Mouse (Mus musculus): ENCODE measurements around the gene Bbc3. TPM values are rescaled to one million over a fixed set of nuclear protein-coding genes. Genes with fewer than 3 reads are reported as not detected.

Gene Bbc3
- polyA plus RNA-seq, 1 experiment from 2014 or later, result 17.3 TPM

DNA sequence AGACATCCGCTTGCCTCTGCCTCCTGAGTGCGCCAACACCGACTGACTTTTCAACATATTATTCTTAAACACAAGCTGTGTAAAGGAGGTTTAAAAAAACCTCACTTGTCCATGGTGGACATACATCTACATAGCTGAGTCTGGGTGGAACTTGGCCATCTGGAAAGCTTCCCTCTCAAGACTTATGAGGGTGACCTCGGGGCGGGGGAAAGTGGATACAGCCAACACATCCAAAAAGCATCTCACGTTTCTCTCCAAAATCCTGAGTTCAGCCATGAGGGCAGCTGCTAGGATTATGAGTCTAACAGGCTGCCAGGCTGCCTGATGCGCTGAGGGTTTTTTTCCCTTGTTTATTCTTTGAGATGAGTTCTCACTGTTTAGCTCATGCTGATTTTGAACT, 16.5 kb downstream of the Bbc3 start:
- 95% methylated on average over 7 of the region's 7 CpGs for WGBS
- H3K36me3 ChIP-seq, result peaks cover 37% of the 10 kb centered on the region
- peaks cover 4% of the 10 kb centered on the region; the same call in 1 of the 2 replicates for H3K4me1 ChIP-seq

DNA sequence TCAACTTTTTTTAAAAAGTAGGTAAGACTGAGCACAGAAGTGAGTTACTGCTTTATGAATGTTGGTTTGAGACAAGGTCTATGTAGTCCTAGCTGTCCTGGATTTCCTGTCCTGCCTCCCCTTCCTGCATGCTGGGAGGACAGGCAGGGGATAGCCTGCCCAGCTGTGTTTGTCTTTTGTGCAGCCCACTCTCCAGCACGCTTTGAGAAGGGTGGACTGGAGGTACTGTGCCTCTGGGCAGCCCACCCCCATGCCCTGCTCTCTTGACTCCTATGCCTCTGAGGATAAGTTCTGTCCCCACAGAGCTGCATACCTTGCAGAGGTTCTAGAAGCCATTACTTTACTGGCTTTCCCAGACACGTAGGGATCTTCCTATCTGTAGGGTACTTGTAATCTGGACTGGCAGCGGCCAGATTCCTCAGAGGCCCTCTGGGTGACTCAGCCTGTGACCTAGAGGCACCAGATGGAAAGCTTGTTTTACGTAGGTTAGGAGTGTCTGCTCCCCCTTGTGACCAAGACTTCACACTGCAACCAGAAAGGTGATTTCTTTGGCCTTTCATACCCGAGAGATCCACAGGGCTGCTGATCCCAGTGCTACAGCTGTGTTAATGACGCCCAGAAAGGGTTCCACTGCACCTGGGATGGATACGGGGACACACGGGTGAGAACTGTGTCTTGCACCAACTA, 17.9 kb downstream of the Bbc3 start:
- ATAC-seq (ENCODE audit: low FRiP score, low read depth), result peak; percentile 75
- H3K4me1 ChIP-seq, result peaks cover 4% of the 10 kb centered on the region; the same call in 1 of the 2 replicates
- WGBS, result 31% methylated on average over 8 of the region's 8 CpGs
- peak overlapping the region; percentile 56; the same call in 1 of the 2 replicates for H3K27ac ChIP-seq (replicated peaks)
- peaks cover 50% of the 10 kb centered on the region for H3K36me3 ChIP-seq
- no peaks in the 10 kb centered on the region for H3K9me3 ChIP-seq
- H3K27me3 ChIP-seq, result no peaks in the 10 kb centered on the region
- H3K9ac ChIP-seq (replicated peaks), result no peak overlapping the region
- no peak overlapping the region for H3K4me2 ChIP-seq (replicated peaks)
- H3K4me3 ChIP-seq, result no peak overlapping the region

More for the DNA sequence above, 16.5 kb downstream of the Bbc3 start:
- Histone ChIP-seq H3K4me2 (replicated peaks) (no peak overlapping the region), H3K9ac (replicated peaks) (no peak overlapping the region), H3K4me3 (no peak overlapping the region), H3K9me3 (no peaks in the 10 kb centered on the region), H3K27me3 (no peaks in the 10 kb centered on the region), H3K27ac (replicated peaks) (no peak overlapping the region)
- no peak for ATAC-seq (ENCODE audit: low FRiP score, low read depth)

DNA sequence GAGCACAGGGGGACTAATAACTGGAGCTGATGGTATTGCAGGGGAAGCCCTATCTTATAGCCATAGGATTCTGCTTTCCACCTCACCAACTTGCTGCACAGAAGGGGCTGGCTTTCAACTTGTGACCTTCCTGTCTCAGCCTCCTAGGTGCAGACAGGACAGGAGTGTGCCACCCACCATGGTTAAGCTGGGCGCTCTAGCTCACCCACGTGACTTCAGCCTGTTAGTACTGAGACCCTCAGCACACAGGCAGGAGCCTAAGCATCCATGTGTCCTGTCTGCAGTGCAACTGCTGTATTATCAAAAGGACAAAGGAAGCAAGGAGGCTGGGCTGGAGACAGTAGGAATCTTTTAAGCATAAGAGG, 18.4 kb downstream of the Bbc3 start:
- no peaks in the 10 kb centered on the region for H3K27me3 ChIP-seq
- peaks cover 50% of the 10 kb centered on the region for H3K36me3 ChIP-seq
- no peak overlapping the region for H3K27ac ChIP-seq (replicated peaks)
- peaks cover 4% of the 10 kb centered on the region; the same call in 1 of the 2 replicates for H3K4me1 ChIP-seq
- no peak overlapping the region for H3K4me2 ChIP-seq (replicated peaks)
- no peak overlapping the region for H3K9ac ChIP-seq (replicated peaks)
- H3K9me3 ChIP-seq, result no peaks in the 10 kb centered on the region
- WGBS, result 89% methylated on average over 2 of the region's 2 CpGs
- ATAC-seq (ENCODE audit: low FRiP score, low read depth), result peak; percentile 56; the same call in 1 of the 2 replicates
- no peak overlapping the region for H3K4me3 ChIP-seq

DNA sequence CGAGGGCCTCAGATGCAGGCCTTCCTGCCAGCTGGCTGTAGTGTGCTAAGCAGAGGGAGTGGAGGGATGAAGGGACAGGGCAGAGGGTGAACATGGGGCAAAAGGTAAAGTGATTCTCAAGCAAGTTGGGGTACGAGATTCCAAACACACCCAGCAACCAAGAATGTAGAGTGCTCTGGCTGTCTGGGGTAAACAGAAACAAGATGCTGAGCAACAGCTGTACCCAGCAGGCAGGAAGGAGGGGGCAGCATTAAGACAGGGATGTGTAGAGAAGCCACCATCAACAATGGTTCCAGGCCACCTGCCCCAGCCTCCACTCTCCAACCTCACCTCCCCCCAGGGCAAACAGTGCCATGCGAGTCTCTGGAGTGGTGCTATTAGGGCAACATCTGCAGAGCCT, 21.0 kb downstream of the Bbc3 start:
- ATAC-seq (ENCODE audit: low FRiP score, low read depth), result no peak
- Histone ChIP-seq H3K9me3 (no peaks in the 10 kb centered on the region), H3K36me3 (peaks cover 71% of the 10 kb centered on the region), H3K4me3 (no peak overlapping the region), H3K27me3 (no peaks in the 10 kb centered on the region), H3K9ac (replicated peaks) (no peak overlapping the region), H3K4me2 (replicated peaks) (no peak overlapping the region), H3K4me1 (peaks cover 4% of the 10 kb centered on the region; the same call in 1 of the 2 replicates), H3K27ac (replicated peaks) (no peak overlapping the region)
- 94% methylated on average over 3 of the region's 3 CpGs for WGBS

DNA sequence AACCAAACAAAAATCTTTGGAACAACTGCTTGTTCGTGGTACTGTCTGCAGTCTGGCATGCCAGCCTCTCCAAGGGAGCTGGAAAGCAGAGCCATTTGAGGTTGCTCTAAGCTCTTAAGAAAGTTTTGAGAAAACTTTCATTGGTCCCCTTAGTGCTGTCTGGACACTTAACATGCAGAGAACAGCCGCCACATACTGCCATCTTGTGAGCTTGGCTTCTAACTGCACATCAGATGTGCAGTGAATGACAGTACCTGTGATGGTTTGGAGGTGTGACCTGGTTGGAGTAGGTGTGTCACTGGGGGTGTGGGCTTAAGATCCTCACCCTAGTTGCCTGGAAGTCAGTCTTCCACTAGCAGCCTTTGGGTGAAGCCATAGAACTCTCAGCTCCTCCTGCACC, 29.5 kb downstream of the Bbc3 start:
- no peaks in the 10 kb centered on the region for H3K27me3 ChIP-seq
- no peaks in the 10 kb centered on the region for H3K9me3 ChIP-seq
- H3K9ac ChIP-seq (replicated peaks), result no peak overlapping the region
- H3K27ac ChIP-seq (replicated peaks), result no peak overlapping the region
- WGBS, result 78% methylated on average over 2 of the region's 2 CpGs
- H3K4me2 ChIP-seq (replicated peaks), result no peak overlapping the region
- H3K36me3 ChIP-seq, result peaks cover 68% of the 10 kb centered on the region
- no peaks in the 10 kb centered on the region for H3K4me1 ChIP-seq
- no peak for ATAC-seq (ENCODE audit: low FRiP score, low read depth)
- no peak overlapping the region for H3K4me3 ChIP-seq

DNA sequence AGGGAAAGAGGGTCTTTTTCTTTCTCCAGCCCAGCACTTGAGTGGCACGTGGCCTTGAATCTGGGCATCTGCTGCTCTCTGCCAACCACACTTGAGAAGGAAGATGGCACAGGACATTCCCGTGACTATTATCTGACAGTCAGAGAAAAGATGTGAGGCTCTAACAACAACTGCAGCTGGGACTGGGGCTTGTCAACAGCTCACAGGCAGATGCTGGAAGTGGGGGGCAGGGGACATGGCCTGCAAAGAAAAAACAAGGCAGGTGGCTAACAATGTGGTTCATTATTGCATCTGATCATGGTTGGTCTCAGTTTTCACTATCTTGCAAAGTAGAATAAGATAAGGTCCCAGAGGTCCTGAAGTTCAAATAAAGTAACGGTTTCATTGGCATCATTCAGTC, 36.4 kb downstream of the Bbc3 start:
- WGBS, result 93% methylated on average over 3 of the region's 3 CpGs
- H3K36me3 ChIP-seq, result peaks cover 49% of the 10 kb centered on the region

DNA sequence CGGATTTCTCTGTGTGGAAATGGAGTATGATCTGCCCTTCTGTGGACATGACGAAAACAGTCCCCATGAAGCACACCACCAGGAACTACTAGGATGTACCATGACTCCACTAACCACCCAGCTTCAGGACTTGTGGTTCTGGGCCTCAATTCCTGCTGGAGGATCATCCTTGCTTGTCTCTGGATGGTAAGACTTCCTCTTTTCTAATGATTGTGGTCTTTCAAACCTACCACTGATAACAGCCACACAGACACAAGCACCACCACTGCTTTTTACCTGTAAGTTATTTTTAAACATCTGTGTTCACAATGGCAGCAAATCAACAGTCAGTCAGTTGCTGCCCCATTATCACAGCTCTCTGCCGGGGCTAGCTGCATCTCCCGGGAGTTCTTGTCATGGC, 37.1 kb downstream of the Bbc3 start:
- Histone ChIP-seq H3K4me3 (no peak overlapping the region), H3K27ac (replicated peaks) (no peak overlapping the region), H3K4me2 (replicated peaks) (no peak overlapping the region), H3K27me3 (no peaks in the 10 kb centered on the region), H3K4me1 (no peaks in the 10 kb centered on the region), H3K9ac (replicated peaks) (no peak overlapping the region), H3K9me3 (no peaks in the 10 kb centered on the region), H3K36me3 (peaks cover 52% of the 10 kb centered on the region)
- 89% methylated on average over 4 of the region's 4 CpGs for WGBS
- ATAC-seq (ENCODE audit: low FRiP score, low read depth), result no peak

More for the DNA sequence above, 36.4 kb downstream of the Bbc3 start:
- Histone ChIP-seq H3K9me3 (no peaks in the 10 kb centered on the region), H3K9ac (replicated peaks) (no peak overlapping the region), H3K4me1 (no peaks in the 10 kb centered on the region), H3K4me3 (no peak overlapping the region), H3K27ac (replicated peaks) (no peak overlapping the region), H3K27me3 (no peaks in the 10 kb centered on the region), H3K4me2 (replicated peaks) (no peak overlapping the region)
- ATAC-seq (ENCODE audit: low FRiP score, low read depth), result no peak

DNA sequence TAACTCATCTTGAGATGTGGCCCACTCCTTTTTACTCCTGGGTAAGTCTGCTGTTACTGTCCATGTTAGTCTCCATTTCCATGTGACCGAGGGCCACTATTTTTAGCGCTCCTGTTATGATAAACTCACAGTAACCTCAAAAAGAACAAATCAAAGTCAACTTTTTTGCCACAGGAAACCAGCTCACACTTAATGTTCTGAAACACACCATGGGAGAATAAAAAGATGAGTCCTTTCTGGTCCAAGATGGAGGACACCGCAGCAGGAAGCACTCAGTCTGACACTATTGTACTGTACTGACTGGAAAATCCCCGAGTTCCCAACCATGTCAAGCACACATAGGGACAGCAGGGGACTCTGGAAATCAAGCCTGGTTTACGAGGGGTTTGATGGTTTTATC, 41.8 kb downstream of the Bbc3 start:
- H3K27me3 ChIP-seq, result no peaks in the 10 kb centered on the region
- no peak overlapping the region for H3K4me2 ChIP-seq (replicated peaks)
- no peaks in the 10 kb centered on the region for H3K9me3 ChIP-seq
- no peak overlapping the region for H3K4me3 ChIP-seq
- H3K4me1 ChIP-seq, result no peaks in the 10 kb centered on the region
- H3K9ac ChIP-seq (replicated peaks), result no peak overlapping the region
- H3K27ac ChIP-seq (replicated peaks), result no peak overlapping the region
- 90% methylated on average over 5 of the region's 5 CpGs for WGBS
- peaks cover 60% of the 10 kb centered on the region for H3K36me3 ChIP-seq
- ATAC-seq (ENCODE audit: low FRiP score, low read depth), result no peak

DNA sequence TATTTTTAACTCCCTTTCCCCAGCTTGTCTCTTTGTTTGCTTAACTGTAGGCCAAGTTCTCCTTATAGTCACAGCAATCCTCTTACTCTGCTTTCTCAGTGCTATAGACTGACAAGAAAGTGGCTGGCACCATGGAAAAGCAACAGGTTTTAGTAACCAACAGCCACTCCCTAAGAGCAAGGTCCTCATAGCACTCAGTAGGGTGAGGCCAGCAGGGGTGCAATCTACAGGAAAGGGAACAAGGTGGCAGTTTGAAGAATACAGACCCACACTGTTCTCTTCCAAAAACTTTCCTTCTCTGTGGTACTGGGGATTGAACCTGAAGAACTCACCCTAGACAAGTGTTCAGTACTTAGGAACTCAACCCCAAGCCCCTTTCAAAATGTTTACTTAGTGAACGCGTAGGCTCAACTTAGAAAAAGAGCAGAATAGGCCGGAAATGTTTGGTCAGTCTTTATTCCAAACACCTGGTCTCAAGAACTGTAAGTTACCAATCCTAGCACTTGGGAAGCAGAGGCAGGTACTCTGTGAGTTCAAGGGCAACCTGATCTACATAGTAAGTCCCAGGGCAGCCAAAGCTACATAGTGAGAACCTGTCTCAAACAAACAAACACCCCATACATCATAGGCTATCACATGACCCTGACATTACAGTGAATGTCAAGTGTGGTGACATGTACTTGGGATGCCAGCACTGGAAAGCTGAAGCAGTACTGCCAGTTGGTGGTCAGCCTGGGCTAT, 47.8 kb downstream of the Bbc3 start:
- Histone ChIP-seq H3K4me3 (no peak overlapping the region), H3K9me3 (no peaks in the 10 kb centered on the region), H3K4me2 (replicated peaks) (no peak overlapping the region), H3K36me3 (peaks cover 64% of the 10 kb centered on the region), H3K9ac (replicated peaks) (no peak overlapping the region), H3K27ac (replicated peaks) (no peak overlapping the region), H3K27me3 (no peaks in the 10 kb centered on the region), H3K4me1 (no peaks in the 10 kb centered on the region)
- 93% methylated on average over 3 of the region's 3 CpGs for WGBS
- no peak for ATAC-seq (ENCODE audit: low FRiP score, low read depth)

DNA sequence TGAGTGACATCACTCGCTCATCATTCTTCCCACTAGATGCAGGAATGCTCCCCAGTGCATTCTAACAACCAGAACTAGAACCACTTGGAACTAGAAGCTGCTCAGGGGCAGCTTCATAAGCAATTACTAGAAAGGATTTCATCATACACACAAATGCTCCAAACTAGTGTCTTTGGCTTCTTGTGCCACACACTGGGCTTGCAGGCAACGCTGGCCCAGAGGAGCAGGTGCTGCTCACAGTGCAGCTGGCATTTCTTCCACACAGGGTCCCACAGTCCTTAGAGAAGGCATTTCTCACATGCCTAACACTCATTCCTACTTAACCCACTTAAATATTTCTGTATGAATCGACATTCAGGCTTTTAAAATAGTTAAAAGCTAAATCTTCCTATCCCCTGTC, 49.4 kb downstream of the Bbc3 start:
- Histone ChIP-seq H3K9me3 (no peaks in the 10 kb centered on the region), H3K36me3 (peaks cover 58% of the 10 kb centered on the region), H3K4me2 (replicated peaks) (no peak overlapping the region), H3K9ac (replicated peaks) (no peak overlapping the region), H3K4me3 (no peak overlapping the region), H3K27me3 (0 out of 2 replicates have a peak, but pooled peaks cover 3% of the 10 kb centered on the region), H3K27ac (replicated peaks) (no peak overlapping the region), H3K4me1 (no peaks in the 10 kb centered on the region)
- 95% methylated on average over 3 of the region's 3 CpGs for WGBS
- ATAC-seq (ENCODE audit: low FRiP score, low read depth), result no peak

DNA sequence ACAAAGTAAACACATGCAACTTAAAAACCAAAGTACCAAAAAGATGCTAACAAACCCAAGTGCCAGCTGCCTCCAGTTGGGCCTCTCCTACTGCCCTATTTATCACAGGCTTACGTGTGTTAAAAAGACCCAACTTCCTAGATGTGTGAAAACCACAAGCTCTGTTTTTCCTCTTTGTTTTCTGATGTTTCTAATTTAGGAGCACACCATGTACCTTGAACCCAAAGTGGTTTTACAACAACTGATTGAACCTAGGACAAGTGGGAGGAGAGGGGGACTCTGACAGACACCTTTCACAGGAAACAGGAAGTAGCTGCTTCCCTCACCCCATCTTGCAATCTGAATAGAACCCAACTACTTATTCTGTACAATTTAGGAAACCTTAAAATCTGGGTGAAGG, 56.1 kb downstream of the Bbc3 start:
- no peak for ATAC-seq (ENCODE audit: low FRiP score, low read depth)
- Histone ChIP-seq H3K4me2 (replicated peaks) (no peak overlapping the region), H3K4me3 (no peak overlapping the region), H3K4me1 (peaks cover 29% of the 10 kb centered on the region), H3K27ac (replicated peaks) (no peak overlapping the region), H3K27me3 (peaks cover 47% of the 10 kb centered on the region), H3K36me3 (peaks cover 64% of the 10 kb centered on the region), H3K9me3 (no peaks in the 10 kb centered on the region), H3K9ac (replicated peaks) (no peak overlapping the region)
- 86% methylated on average over 1 of the region's 1 CpGs for WGBS

DNA sequence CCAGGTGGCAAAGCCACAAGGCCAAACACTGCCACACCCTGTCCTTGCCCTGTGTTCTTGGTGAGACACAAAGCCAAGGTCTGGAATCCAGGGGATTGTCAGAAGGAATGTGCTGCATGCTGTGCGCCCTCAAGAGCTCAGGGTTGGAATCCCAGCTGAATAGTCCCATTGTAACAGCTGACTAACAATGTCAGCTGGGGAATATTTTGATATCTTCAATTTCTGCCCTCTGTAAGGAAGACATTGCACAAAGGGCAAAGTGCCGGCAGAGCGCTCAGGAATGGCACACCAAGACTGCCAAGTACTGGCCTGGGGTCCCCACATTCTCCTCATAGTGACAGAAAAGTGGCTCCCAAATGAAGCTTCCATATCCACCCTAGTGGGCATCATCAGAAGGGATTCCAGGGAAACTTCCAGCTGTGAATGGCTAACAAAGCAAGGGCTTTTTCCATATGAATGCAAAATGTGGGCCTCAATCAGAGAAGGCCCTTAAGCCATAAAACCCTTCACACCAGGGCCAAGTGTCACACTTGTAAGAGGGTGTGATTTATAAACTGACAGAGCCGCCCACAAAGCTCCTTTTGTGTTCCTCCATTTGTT, 56.8 kb downstream of the Bbc3 start:
- peak; percentile 77 for ATAC-seq (ENCODE audit: low FRiP score, low read depth)
- 0 out of 2 replicates have a peak overlapping the region, but pooled peaks have one; percentile 16 for H3K4me2 ChIP-seq (replicated peaks)
- H3K4me1 ChIP-seq, result peaks cover 29% of the 10 kb centered on the region
- H3K9me3 ChIP-seq, result no peaks in the 10 kb centered on the region
- peaks cover 71% of the 10 kb centered on the region for H3K36me3 ChIP-seq
- peak overlapping the region; percentile 58 for H3K27ac ChIP-seq (replicated peaks)
- WGBS, result 18% methylated on average over 4 of the region's 4 CpGs
- H3K27me3 ChIP-seq, result peaks cover 54% of the 10 kb centered on the region
- H3K9ac ChIP-seq (replicated peaks), result no peak overlapping the region
- no peak overlapping the region for H3K4me3 ChIP-seq
